Mouse (Mus musculus): ENCODE measurements around the gene Ppib.
A peak's percentile ranks its signal among the peaks of the same experiment; 100 is the strongest.

Ppib gene

DNA sequence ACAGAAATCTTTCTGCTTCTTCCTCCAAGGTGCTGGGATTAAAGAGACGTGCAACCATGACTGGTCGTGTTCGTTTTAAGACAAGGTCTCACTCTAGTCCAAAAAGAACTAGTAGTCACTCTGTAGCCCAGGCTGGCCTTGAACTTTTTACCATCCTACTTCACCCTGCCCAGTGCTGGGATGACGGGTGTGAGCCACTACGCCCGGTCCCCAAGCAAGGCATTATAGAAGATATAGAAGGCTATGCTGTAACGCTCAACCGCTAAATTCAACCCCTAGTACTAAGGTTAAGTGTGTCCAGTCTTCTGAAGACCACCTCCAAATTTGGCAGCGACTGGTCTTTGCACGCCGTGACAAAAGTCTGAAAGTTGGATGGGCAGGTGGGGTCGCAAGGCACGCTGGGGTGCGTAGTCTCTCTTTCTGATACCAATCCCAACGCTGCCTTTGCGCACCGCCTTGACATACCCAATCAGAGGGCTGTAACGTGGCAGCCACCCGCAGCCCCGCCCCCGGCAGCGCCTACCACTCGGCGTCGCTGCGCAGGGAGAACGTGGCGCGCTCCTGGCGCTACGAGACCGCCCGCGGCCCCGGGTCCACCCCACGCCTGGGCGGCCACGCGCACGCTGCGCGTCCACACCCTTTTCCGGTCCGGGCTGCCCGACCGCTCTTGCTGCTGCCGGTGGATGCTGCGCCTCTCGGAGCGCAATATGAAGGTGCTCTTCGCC is at the start of gene Ppib:
TSS of gene Ppib (plus strand) at position 640 of the 725 bp plus-strand sequence.
- DNase-seq (ENCODE audit: low read depth, low spot score) = peak; percentile 99

DNA sequence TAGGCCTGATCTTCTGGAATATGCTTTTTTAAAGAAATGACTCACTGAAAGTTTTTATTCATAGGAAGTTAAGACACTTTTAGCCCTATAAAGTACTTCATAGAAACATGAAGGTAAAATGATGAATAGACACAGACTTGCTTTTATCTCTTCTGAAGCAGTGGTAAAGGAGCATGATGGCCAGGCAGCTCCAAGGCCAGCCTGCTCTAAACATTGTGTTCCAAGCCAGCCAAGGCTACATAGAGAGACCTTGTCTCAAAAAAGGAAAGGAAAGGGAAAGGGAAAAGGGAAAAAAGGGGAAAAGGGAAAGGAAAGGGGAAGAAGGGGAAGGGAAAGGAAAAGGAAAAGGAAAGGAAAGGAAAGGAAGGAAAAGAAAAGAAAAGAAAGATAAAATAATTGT is 39.4 kb upstream of the Ppib start:
- no peak for DNase-seq (ENCODE audit: low read depth, low spot score)

DNA sequence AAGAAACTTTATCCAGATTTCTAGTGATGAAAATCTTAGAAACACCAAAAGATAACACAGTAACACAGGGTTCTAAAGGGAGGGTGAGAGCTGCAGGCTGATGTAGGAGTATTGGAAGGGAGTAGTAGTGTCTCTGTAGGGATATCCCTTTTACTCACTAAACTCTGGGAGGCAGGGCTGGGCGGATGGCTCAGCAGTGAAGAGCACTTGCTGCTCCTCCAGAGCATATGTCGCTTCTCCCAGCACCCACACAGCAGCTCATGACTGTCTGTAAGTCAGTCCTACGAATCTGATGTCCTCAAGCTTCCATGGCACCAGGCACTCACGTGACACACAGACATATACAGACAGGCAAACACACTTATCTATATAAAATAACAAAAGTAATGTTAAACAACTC is 21.9 kb upstream of the Ppib start:
- peak; percentile 85 for DNase-seq (ENCODE audit: low read depth, low spot score)

DNA sequence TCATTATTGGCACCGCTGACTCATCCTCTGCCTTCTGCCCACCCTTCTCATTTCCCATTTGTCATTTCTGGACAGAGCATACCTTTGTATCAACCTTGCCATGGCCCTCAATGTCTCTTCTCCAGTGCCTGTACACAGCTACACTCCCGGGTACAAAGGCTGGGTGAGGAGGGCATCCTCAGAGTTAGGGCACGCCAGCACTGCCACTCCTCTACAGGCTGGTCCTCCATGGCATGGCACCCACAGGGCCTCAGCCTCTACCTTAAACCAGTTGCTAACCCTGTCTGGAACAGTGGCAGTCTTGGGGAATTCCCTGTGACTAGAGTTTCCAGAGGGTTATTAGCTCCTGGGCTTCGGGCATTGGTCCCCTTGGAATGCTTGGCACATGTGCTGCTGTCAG is 21.4 kb upstream of the Ppib start:
- no peak for DNase-seq (ENCODE audit: low read depth, low spot score)

DNA sequence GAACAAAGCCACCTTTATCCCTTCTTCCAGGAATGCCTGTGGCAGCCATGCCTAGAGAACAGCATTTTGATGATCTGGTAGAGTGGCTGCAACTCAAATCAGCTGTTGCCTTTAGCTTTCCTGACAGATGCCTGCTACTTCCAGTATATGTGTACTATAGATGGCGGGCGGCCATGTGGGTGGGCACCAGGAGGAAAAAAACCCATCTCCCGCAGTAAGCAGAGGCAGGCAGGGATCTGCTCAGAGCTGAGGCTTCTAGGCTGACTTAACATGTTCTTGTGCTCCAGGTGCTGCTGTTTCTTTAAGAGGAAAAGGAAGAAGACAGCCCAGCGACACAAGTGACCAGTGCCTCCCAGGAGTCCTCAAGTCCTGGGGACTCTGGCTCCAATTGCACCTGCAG is 20.7 kb upstream of the Ppib start:
- peak; percentile 50 for DNase-seq (ENCODE audit: low read depth, low spot score)

DNA sequence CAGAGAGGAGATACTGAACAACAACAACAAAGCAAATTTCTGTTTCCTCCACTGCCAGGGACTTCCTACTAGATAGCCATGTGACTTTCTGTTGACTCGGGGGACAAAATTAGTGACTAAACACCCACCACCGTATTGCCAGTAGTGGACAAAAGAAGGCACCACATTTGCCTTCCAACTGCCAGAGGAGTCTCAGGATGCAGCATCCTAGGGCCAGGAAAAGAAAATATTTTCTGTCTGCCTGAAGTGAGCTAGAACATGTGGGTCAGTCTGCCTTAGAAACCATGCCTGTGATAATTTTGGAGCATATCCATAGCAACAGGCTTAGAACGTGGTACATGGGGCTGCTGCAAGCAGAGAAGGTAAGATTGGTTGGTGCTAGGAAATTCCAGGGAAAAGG is 19.2 kb upstream of the Ppib start:
- peak; percentile 74 for DNase-seq (ENCODE audit: low read depth, low spot score)

DNA sequence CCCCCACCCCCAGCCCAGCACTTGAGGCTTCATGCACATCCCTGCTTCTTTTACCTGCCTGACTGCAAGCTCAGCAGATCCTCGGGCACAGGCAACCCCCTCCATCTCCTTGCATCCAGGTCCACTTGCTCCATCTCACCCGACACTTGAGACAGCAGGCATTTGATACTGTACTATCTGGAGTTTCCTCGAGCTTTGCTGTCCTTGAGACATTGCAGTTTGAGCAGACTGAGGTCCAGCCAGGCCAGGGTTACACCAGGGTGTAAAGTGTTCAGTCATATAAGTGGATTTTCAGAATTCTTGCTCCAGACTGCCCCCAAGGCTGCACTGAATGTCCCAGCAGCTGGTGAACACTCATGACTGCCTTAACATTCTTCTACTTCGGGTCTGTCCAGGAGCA is 17.7 kb upstream of the Ppib start:
- DNase-seq (ENCODE audit: low read depth, low spot score) = no peak

DNA sequence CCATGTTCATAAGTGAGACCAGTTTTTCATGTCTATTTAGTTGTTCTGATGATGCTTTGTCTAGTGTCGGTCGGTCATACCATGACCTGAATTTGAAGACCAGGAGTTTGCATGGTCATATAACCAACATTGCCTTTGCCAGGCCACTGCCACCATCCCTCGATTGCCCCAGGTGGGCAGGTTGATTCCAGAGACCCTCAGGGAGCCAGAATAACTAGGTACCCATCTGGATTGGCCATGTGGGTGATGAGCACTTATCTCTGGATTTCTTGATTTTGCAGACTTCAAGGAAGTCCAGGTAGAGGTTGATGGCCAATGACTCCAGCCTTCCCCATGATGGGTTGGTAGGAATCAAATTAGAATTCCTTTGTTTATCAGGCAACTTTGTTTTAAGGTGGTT is 16.8 kb upstream of the Ppib start:
- no peak for DNase-seq (ENCODE audit: low read depth, low spot score)

DNA sequence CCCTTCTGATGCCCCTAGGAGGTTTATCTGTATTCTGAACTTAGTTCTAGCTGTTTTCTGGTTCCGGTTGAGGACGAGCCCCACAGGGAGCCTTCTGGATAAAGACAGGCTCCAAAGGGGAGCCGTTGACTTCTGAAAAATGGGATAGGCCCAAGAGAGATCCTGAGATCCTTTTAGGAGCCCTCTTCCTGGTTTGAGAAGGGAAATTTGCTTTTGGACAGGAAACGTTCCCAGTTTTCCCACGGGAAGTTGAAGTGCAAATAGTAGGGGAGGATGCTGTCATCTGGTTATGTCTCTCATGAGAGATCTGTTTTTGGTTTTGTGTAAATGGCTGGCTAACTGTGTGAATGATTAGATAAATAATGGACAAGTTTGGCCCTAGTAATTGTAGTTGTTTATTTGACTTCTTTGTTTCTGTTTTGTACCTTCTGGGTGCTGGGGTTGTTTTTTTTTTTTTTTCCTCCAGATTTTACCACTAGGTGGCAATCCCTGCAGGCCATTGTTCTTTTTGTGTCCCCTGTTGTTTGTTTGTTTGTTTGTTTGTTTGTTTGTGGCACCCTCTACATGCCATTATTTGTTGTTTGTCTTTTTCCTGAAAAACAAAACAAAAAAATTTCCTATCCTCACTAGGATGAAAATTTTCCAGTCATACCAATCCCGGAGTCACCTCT is 10.0 kb upstream of the Ppib start:
- no peak for DNase-seq (ENCODE audit: low read depth, low spot score)

DNA sequence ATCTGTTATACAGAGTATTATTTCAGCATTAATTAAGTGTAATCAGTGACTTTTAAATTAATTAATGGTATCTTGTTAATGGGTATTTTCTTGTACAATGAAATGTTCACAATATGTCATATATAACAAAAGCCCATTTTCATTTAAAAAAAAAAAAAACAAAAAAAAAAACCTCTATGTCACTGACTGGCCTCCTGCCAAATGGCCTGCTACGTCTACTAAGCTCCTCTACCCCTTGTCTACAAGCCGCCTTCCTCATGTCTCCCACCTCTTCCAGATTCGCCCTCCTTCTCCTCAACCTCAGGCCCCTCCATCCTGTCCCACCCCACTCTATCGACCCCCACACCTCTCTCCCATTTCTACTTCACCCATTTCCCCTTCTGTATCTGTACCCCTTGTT is 8.5 kb upstream of the Ppib start:
- no peak for DNase-seq (ENCODE audit: low read depth, low spot score)

DNA sequence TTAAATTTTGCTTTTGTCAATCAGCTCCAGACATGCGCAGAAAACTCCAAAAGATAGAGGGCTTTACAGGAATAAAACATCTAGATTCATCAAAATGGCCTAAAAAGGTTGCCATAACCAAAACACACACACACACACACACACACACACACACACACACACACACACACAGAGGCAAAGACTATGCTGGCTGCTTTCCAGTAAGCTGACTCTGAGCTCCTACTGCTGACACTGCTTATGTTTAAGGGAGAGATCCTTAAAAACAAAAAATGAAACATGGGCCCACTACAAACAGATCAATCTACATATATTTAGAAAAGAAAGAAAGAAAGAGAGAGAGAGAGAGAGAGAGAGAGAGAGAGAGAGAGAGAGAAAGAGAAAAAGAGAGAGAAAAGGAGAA is 7.3 kb upstream of the Ppib start:
- DNase-seq (ENCODE audit: low read depth, low spot score) = no peak

DNA sequence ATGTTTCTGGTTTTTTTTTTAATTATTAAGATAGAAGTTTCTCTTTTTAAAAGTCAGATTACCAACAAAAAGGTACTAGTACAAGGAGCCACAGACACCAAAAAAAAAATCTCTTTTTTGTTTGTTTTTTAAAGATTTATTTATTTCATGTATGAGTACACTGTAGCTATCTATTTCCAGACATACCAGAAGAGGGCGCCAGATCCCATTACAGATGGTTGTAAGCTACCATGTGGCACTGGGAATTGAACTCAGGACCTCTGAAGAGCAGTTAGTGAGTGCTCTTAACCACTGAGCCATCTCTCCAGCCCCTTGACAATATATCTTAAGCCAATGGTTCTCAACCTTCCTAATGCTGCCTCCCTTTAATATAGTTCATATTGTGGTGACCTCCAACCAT is 6.4 kb upstream of the Ppib start:
- no peak for DNase-seq (ENCODE audit: low read depth, low spot score)

DNA sequence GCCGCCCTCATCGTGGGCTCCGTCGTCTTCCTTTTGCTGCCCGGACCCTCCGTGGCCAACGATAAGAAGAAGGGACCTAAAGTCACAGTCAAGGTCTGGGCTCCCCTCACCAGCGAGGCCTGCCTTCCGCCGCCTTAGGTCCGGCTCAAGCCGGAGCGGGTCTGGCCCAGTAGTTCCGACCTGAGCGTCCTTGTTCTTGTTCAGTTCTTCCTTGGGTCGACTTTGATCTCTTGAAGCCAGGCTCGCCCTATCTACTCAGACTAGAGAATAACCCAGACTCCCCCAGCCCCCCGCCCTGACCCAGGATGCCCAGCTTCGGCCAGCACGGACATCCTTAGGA is 256 bp downstream of the Ppib start:
- no peak for DNase-seq (ENCODE audit: low read depth, low spot score)

DNA sequence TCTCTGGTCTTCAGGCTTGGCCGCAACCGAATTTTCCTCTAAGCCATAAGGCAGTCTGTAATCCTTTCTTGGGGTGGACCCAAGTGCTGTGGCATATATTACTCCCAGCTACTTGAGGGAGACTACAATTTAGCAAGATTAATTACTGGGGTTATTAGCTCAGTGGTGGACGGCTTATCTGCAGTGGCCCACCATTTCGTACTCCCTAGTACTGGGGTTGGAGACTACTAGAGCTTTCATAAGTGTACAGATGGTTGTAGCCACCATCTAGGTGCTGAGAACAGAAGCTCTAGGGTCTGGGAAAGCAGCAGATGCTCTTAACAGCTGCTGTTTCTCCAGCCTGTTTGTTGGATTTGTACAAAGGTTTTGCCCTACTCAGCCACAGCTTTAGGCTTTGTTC is 964 bp downstream of the Ppib start:
- peak; percentile 26 for DNase-seq (ENCODE audit: low read depth, low spot score)

DNA sequence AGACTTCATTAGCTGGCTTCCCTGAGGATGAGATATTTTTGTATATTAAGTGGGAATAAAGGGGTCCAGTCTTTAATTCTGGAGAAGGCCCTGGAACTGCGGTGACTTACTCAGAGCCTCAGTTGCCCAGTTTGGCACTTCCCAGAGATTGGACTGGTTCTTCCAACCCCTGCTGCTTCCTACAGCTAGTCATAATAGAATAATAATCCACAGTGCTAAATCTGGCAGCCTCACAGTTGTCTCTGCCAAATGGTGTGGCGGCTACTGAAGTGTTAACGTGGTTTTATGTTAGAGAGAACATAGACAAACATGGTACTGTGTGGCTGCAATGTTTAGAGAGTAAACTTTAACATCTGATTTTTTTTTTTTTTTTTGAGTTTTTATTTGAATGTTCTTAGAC is 1.6 kb downstream of the Ppib start:
- DNase-seq (ENCODE audit: low read depth, low spot score) = no peak

DNA sequence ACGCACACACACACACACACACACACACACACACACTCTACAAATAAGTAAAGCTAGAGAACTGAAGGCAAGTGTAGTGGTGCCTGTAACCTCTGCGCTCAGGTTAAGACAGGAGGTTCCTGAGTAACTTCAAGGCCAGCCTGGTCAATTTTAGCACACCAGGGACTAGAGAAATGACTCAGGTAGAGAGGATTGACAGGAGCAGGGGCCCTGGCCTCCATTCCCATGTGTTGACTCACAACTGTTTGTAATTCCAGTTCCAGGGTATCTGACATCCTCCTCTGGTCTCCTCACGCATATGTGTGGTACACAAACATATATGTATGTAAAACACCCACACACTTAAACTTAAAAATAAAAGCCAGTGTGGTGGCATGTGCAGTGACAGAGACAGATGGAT is 3.4 kb downstream of the Ppib start:
- DNase-seq (ENCODE audit: low read depth, low spot score) = no peak

DNA sequence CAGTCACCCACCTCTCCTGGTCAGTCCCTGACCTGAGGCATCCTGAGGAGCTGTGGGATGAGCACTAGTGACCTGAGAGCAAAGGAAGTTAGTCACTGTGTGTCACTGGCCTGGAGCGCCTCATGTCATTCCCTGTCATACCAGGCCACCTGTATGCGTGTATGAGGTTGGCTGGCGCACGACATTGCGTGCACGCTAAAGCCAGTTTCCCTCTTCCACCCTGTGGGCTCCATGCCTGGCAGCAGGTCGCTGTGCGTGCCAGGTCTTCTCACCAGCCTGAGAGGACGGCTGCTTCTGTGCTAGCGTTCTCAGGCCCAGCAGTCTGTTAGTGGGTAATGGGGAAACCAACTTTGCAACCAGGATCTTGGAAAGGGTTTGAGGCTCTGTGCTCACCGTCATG is 4.3 kb downstream of the Ppib start:
- DNase-seq (ENCODE audit: low read depth, low spot score) = no peak

DNA sequence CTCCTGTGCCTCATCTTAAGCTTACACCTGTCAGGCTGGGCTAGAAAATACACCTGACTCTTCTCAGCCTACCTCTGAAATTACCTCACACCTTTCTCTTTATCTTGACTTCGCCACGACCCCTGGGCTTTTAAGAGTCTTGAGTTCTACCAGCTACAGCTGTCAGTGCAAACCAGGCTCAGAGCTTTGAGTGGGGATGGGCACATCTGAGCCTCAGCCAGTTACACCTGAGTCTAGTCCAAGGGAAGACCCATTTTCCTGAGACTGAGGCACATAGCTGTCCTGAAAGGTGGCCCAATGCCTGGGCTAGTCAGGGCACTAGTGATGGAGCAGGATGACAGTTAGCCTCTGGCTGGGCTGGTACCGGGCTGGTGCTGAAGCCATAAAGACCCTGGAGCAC is 6.8 kb downstream of the Ppib start:
- no peak for DNase-seq (ENCODE audit: low read depth, low spot score)

DNA sequence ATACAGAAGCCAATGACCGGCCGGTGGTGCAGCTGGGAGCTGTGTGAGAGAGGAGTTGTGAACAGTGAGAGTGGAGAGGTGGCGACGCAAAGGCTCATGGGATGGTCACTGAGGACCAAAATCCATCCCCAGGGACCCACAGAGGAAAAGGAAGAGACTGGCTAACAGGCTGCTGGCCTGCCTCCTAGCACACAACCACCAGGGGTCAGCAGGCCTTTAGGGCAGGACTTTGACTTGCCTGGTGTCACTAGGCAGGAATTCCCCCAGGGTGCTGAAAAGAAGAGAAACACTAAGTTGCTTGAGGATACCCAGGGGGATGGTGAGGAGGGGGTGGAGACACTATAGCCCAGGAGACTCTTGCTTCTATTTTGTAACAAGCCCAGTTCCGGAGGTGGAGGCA is 7.5 kb downstream of the Ppib start:
- DNase-seq (ENCODE audit: low read depth, low spot score) = peak; percentile 51

DNA sequence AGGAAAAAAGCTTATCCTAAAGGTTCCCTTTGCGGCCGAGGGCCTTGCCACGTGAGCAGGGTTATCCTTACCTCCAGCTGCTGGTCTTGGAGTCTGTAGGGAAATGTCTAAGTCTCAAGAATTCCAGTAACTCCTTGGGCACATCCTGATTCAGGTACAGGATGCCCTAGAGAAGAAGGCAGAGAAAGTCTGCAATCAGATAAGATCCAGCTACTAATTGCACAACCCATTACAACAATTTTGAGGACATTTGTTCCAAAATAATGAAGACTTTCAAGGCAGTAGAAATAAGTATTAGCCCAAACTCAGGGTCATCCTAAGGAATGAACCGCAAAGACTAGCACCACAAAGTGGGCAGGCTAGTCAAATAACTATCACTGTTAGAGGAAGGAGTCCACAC is 8.0 kb downstream of the Ppib start:
- DNase-seq (ENCODE audit: low read depth, low spot score) = no peak

DNA sequence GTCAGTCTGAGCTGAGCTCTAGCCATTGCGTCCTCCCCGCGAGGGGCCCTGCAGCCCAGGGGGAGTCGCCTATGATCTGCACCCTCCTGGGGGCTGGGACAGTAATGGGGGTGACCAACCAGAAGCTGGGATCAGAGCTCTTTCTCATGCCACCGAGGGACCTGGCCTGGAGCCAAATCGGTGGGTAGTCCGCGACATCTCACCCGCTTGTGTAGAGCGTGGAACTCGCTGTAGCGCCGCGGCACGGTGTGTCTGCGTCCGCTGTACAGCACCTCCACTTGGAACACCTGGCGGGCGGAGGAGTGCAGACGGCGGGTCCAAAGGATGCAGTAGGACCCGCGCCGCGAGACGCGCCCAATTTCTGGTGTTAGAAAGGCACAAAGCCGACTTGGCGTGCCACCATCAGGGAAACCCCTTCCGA is 9.0 kb downstream of the Ppib start:
- DNase-seq (ENCODE audit: low read depth, low spot score) = peak; percentile 49

DNA sequence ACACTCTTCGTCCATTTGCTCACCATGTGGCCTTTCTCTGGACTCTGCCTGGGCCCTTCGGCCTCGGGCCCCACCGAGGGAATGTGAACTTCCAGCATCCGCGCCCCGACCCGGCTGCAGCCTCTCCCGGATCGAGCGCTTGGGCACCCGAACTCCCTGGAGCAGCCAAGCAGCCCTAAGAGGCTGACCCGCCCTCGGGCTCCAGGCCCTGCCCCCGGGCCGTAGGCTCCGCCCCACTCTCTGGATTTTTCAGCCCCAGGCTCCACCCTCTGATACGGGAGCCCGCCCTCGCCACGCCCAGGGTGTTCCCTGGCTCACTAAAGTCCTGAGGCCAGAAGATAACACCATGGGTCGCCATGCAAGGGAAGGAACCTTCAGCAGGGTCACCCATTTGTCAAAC is 9.6 kb downstream of the Ppib start, which contains the start of gene Snx22:
TSS of gene Snx22 (minus strand) at position 137 of the 400 bp plus-strand sequence.
- DNase-seq (ENCODE audit: low read depth, low spot score) = peak; percentile 88

DNA sequence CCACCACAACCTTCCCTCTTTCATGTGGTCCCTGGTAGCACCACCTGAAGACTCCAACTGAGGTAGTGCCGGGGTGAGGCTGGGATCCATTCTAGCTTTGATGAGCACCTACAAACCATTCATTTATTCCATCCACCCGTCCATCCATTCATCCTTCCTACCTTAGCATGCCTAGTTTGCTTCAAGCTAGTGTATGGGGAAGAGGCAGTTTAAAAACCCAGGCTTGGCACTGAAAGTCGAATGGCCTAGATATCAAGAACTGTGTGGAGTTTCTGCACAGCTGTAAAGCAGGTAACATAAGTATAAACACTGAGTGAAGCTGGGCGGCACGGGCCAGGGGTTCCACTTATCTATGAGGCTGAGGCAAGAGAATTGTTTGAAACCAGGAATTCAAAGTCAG is 10.1 kb downstream of the Ppib start:
- no peak for DNase-seq (ENCODE audit: low read depth, low spot score)

DNA sequence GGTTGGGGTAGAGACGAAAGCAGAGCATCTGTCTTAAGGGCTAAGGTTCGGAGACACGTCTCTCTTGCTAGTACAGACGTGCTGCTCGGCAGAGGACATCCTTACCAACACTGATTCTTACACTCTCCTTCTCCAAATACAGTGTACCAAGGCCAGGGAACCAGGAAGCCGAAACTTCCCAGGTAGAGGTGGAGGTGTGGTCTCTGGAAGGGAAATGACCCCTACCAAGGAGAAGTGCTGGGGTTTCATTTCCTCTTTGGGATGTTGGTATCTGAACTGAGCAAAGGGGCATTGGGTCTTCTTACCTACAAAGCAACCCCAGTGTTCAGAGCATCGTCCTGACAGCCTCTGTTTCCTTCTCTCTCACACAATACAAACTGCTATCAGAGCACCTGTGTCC is 12.7 kb downstream of the Ppib start:
- no peak for DNase-seq (ENCODE audit: low read depth, low spot score)
